Mouse (Mus musculus) CH12.LX (cell line): ENCODE data around the gene Plekhh3.

Experiments
- BHLHE40 ChIP-seq: IDR thresholded peaks from 2 replicates; pipeline ENCODE4 v1.6.1; 2011; ENCODE audit warnings: mild to moderate bottlenecking, low read depth, low read length, improper control_type of control experiment
- CTCF ChIP-seq, 2 experiments: IDR thresholded peaks in 1 of 2; conservative IDR thresholded peaks in 1 of 2; 2 replicates each; pipeline ENCODE4 v1.5.1; 2011 to 2012; ENCODE audit warnings: low read depth in 2 of 2, low read length in 2 of 2, improper control_type of control experiment in 1 of 2, inconsistent platforms in 1 of 2, mild to moderate bottlenecking in 1 of 2, moderate library complexity in 1 of 2
- EP300 ChIP-seq: IDR thresholded peaks from 2 replicates; pipeline ENCODE4 v1.6.1; 2011; ENCODE audit warnings: low read length, improper control_type of control experiment
- HCFC1 ChIP-seq: IDR thresholded peaks from 2 replicates; pipeline ENCODE4 v1.6.1; 2012; ENCODE audit warnings: low read depth, mild to moderate bottlenecking, inconsistent platforms, low read length, improper control_type of control experiment
- JUND ChIP-seq: conservative IDR thresholded peaks from 2 replicates; pipeline ENCODE4 v1.6.1; 2011; ENCODE audit warnings: low read depth, low read length, improper control_type of control experiment
- MYC ChIP-seq: IDR thresholded peaks from 2 replicates; pipeline ENCODE4 v1.6.1; 2011; ENCODE audit warnings: low read depth, mild to moderate bottlenecking, improper control_type of control experiment, low read length
- POLR2A ChIP-seq: IDR thresholded peaks from 2 replicates; pipeline ENCODE4 v1.6.1; 2011; ENCODE audit warnings: low read depth, mild to moderate bottlenecking, improper control_type of control experiment, low read length
- POLR2AphosphoS2 ChIP-seq: IDR thresholded peaks from 2 replicates; pipeline ENCODE4 v1.6.1; 2011; ENCODE audit warnings: low read depth, low read length, improper control_type of control experiment

GRCm38 (mm10) chr11:101120545-101121188 is 50.5 kb downstream of the Plekhh3 start:
- TF ChIP-seq MYC: no peak
- no peak for TF ChIP-seq CTCF (conservative IDR thresholded peaks at IDR 0.05 in 1 of 2, IDR thresholded peaks at IDR 0.05 in 1 of 2; ENCODE audit: low read depth in 2 of 2, low read length in 2 of 2)
- no peak for TF ChIP-seq BHLHE40
- TF ChIP-seq POLR2AphosphoS2: no peak
- no peak for TF ChIP-seq HCFC1
- TF ChIP-seq EP300: no peak
- TF ChIP-seq POLR2A: no peak
- TF ChIP-seq JUND: no peak
